Mouse (Mus musculus): ENCODE data around the gene Lyst.
A peak's percentile ranks its signal among the peaks of the same experiment; 100 is the strongest.
"Not testable (repeated sequence)": the region's sequence is repeated elsewhere in the genome, so short reads cannot be mapped to it uniquely, and the experiment has no call there.

Lyst gene

DNA sequence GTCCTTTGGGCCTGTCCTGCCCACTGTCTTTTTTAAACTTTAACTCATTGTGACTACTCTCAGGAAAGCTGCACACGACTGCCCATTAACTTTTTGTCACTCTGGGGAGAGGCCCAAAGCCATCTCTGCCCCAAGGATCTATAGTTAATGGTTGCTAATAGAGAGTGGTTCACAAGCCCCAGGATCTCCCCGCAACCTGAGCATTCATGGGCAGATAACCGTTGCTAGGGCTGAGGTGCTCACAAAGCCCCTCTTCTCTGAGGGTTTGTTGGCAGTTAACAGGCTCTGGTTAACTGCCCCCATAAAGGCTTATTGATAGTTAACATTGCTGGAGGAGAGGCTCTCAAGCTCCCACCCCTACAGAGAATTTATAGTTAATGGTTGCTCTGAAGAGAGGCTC is 190.1 kb downstream of the Lyst start:
- DNase-seq (ENCODE audit: low spot score in 2 of 2): peak in 1 of 2 experiments; percentile 7

DNA sequence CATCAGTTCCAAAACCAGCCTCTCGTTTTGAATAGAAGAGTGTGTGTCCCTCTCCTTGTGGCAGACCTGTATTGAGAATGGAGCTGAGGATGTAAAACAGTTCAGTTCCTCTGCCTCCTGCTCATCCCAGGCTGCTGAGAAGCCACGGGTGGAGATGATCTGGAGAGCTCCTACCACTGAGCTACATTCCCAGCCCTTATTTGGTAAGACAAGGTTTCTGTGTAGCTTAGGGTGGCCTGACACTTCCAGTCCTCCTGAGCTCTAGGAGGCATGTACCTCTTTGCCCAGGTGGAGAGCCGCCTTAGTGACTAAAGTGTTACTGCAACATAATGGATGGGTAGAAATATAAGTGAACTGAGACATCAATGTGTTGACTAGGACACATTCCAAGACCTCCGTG is 190.8 kb downstream of the Lyst start:
- peak; percentile 5 to 42 for DNase-seq (ENCODE audit: low spot score in 2 of 2)

DNA sequence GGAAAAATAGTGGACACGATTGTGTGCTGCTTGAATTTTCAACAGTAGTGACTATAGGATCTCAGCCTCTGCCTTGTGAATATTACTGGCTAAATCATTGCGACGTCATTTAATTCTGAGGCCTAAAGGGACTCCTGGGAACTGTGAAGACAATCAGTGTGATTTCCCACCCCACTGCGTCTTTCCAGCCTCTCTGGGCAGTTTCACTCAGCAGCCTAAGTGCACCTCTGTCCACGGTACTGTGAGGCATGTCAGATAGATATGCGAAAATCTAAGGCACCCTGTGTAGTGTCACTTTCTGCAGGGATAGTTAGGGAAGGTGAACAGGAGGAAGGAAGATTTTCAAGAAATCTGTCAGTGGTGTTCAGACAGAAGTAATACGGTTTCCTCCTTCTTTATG is 193.1 kb downstream of the Lyst start:
- DNase-seq (ENCODE audit: low spot score in 2 of 2): peak in 1 of 2 experiments; percentile 42

DNA sequence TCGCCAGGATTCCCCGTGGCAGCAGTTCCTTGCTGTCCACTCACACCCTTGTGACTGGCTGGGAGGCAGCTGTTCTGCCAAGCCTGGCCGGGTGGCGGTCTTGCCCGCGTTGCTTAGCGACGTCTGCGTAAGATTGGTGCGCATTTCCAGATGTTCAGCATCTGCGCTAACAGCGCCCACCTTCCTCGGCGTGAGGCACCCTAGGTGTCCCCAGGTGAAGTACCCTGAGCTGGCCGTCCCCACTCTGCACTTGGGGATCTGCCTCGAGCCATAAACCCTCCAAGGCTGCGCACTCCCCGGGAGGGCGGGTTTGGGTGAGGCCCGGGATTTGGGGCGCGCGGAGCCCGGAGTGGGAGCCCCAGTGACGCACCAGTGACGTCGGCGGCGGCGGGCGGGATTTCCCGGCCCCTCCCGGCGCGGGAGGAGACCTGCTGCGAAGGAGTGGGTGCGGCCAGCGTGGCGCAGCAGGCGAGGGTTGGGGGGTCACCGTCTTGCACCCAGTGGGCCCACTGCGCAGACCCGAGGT is 193.8 kb downstream of the Lyst start, which contains the start of gene Gng4:
Gene Gng4 (plus strand): TSS at position 166 of the 526 bp plus-strand sequence.
- peak in 1 of 2 experiments; percentile 64 for DNase-seq (ENCODE audit: low spot score in 2 of 2)

DNA sequence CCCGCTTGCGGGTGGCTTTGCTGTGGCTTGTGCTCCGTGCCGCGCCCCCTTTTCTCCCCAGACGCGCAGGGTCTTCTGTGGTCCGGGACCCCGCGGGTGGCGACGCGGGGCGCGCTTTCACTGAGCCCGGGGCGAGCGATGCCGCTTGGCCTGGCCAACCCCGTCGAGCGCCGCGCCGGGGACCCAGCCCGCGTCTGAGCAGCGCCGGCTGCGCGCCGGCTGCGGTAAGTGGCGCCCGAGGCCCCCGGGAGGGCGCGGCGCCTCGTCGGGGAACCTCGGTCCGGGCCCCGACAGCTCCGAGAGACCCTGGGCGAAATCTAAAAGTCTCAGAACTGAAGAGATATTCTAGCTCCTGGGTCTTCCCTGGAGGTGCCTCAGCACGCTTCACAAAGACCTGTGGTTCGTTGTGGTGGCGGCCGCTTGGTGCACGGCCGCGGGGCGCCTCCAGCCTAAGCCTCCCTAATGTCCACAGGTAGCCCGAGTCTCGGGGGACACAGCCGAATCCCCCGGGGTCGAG is 194.3 kb downstream of the Lyst start:
- peak in 1 of 2 experiments; percentile 63 for DNase-seq (ENCODE audit: low spot score in 2 of 2)

DNA sequence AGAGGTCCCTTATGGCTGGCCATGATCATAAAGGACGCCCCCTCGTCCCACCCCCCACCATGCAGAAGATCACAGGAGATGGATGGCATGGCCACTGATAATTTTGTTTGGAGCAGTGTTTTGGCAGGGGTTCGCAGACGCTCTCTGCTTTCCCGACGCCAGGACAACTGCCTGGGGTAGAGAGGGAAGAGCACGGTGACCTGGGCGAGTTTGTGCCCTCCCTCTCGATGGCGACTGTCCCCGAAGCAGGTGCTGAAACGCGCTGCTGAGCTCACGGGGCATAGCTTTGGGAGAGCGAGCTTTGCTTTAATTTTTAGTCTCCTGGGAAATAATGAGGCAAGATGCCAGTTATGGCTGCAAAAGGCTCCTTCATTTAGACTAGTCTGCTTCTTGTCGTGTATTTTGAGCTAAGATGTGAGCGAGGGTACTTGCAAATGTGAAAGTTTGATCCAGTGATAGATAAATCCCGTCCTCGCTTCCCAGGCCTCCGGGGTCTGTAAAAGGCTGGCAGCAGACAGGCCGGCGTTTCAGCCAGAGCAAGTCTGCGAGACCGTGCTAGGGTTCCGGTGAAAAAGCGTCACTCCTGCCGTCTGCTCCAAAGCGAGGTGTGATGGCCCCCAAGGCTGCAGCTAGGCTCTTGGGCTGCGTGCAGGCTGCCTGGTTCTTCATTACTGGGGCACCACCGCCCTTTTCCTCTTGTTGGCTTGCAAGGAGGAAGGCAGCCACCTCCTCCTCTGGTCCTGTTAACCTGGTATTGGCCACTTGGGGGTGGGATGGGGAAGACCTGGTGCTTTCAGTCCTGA is 195.0 kb downstream of the Lyst start:
- peak in 1 of 2 experiments; percentile 62 for DNase-seq (ENCODE audit: low spot score in 2 of 2)

DNA sequence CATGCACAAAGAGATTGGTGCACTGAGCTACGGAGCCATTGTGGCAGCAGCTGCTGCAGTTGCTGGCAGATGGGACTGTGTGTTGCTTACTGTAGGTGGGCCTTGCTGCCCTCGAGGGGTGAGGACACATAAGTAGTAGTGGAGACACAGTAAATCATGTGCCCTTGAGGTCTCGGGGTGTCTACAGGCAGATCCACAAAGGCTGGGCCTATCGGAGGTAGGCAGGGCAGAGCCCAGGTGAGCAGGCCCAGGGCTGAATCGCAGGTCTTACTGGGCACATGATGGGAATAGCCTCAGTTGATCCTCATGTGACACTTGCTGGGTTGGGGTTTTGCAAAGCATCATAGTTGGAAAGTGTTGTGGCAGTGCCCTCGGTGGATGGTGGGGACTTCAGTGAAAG is 196.8 kb downstream of the Lyst start:
- DNase-seq (ENCODE audit: low spot score in 2 of 2): peak in 1 of 2 experiments; percentile 48

DNA sequence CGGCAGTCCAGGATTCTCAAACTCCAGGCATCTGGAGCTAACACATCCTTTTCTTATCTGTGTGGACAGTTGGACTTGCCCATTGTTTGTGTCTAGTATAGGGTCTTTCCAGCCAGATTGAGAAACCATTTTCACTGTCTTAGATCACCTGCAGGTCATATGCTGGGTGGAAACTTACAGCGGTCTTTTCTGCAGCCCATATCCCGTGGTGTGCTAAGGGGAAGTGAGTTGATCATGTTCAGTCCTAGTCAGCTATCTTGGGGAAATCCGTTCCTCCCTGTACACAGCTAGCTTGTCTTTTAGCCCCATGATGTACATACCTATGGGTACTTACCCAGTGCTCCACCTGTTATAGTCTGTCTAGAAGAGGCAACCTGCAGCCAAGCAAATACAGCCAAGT is 197.9 kb downstream of the Lyst start:
- DNase-seq (ENCODE audit: low spot score in 2 of 2): no peak

DNA sequence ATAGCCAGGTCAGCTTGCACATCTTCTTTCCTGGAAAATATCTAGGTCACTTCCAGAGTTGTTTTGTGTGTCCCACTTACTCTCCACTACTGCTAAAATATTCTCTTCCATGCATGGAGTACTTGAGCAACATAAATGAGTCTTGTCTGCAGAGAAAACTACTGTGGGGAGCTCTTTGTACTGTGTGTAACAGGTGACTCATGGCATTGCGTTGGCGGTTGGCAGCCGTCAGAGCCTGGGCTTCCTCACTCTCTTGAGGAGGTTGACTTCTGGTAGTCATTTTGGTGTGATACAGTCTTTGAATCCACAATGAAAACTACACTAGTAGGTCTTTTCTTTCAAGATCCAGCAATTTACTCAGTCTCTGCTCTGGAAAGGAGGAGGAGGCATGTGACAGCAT is 201.8 kb downstream of the Lyst start:
- no peak for DNase-seq (ENCODE audit: low spot score in 2 of 2)

DNA sequence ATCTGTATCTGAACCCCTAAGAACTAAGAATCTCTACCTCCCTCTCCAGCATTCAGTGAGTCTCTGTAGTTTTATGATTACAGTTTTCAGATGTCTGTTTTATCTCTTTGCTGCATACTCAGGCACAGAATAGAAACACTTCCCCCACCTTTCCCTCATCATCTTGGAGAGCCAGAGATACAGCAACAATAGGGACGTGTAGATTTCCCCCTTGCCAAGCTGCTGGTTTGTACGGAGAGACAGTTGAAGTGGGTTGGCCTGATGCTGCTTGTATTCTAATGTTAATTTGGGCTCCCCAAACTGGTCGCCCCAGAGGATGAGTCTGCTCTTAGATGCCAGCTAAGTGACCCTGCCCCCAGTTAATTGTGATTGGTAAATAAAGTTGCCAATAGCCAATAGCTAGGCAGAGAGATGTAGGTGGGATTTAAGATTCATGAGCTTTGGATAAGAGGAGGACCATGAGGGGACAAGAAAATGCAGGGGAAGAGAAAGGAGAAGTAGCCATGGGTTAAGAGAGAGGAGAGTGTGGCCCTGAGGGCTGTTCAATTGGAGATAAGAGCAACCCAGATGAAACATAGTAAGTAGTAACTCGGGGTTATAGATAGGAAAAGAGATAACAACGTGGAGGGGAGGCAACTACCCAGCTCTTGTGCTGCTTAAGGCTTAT is 205.1 kb downstream of the Lyst start:
- no peak for DNase-seq (ENCODE audit: low spot score in 2 of 2)

DNA sequence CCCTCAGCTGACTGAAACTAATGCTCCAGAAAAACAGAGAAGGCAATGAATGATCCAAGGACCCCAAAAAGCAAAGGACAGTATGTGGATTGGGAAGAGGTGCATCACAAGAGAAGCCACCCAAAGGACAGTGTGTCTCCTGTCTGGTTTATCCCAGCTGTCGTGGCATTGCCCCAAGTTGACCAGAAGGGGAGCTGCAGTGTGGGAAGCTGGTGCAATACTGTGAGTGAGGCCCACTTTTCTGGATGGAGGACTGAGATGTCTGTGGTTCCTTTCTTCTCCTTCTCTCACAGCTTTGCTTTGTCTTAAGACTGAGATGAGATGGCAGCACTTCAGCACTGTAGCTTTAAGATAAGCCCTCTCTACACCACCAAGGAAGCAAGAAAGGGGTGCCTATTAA is 205.9 kb downstream of the Lyst start:
- DNase-seq (ENCODE audit: low spot score in 2 of 2): no peak

DNA sequence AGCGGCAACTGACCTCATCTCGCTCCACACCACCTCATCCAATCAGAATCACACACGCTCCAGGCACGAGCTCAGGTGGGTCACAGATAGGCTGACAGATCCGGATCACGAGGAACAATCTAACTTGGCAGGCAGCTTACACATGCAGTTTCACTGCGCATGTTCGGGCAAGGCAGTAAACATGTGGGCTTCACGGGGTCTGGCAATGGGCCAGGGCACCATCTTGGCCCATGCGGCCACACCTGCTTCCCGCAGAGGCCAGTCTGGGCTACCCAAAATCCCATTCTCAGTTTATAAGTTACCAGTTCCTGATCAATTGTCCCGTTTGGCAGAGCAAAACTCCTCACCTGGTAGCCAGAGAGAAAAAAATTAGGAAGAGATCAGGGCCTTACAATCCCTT is 207.6 kb downstream of the Lyst start:
- not testable (repeated sequence) for DNase-seq (ENCODE audit: low spot score in 2 of 2)

DNA sequence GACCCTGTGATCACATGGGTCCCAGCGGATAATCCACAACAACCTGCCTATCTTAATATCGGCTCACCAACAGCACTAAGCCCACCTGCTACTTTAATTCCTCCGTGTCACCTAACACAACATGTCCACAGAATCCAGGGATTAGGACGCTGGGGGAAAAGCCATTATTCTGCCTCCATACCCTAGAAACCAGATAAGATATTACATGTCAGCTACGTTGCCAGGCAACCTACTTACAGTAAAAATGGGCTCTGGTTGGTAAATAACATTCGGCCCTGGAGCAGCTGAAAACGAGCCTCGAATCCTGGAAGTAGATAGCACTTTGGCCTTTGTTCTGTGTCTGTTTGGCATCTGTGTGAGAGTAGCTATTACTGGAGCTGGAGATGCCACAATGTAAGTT is 208.6 kb downstream of the Lyst start:
- DNase-seq (ENCODE audit: low spot score in 2 of 2): no peak

DNA sequence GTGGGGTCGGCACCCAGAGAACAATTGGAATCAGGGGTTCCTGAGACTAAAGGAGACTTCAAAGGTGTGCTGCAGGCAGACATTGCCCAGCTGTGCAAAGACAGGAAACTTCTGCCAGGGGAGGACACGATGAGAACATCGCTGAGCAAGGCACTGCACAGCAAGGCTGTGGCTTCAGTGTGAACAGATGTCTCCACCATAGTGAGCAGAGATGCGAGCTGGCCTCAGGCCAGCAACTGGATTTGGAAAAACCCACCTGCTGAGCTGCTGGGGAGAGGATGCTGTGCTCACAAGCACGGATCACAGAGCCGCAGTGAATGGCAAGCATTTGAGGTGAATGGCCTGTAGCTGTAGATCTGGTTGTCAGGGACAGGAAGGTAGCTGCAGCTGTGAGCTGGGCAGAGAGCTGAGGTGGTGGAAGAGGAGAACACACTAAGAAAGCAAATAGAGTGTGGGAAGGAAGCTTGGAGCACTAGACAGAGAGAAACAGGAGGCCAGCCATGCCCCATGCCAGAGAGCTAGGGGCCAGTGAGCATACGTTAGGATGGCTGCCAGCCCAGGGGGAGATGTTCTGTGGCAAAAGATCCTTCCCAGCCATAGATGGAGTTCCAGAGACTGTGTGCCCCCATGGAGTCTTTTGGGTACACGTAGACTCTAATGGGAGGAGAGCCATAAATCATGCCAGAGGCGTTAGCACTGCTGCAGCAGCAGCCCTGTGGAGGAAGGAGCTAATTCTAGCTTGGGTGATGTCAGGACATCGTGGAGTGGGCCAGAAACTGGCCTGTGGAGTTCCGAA is 218.3 kb downstream of the Lyst start:
- no peak for DNase-seq (ENCODE audit: low spot score in 2 of 2)

DNA sequence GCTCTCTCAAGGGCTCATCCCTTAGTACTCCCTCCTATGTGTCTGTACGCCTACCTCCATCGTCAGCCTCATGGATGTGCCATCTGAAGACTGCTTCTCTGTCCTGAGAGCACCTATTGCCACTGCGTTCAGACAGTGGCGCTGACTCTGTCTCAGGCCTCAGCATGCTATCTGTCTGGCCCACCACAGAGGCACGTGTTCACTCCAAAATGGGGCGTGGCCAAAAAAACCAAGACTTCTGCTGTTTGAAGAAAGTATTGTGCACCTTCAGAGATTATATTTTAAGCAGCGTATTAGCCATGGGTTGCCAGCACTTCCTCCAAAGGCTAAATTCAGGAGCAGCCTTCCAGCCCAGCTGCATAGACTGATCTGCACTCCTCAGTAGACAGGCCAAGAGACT is 220.7 kb downstream of the Lyst start:
- no peak for DNase-seq (ENCODE audit: low spot score in 2 of 2)

DNA sequence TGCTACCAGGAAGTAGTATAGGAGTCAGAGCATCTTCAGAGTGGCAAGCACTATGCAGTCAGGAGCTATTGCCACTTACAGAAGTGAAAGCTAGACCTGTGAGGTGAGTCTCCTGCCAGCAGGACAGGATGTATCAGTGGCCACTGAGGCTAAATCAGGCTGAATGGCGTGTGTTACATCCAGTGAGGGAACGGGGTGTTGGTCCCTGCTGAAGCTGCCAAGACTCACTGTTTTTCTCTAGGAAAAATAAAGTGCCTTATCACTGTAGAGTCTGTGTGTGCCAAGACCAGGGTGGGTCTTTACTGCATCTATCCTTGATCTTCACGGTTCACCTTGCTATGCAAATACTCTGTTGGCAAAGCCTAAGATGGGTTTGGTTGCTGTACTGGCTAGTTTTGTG is 228.5 kb downstream of the Lyst start:
- no peak for DNase-seq (ENCODE audit: low spot score in 2 of 2)

DNA sequence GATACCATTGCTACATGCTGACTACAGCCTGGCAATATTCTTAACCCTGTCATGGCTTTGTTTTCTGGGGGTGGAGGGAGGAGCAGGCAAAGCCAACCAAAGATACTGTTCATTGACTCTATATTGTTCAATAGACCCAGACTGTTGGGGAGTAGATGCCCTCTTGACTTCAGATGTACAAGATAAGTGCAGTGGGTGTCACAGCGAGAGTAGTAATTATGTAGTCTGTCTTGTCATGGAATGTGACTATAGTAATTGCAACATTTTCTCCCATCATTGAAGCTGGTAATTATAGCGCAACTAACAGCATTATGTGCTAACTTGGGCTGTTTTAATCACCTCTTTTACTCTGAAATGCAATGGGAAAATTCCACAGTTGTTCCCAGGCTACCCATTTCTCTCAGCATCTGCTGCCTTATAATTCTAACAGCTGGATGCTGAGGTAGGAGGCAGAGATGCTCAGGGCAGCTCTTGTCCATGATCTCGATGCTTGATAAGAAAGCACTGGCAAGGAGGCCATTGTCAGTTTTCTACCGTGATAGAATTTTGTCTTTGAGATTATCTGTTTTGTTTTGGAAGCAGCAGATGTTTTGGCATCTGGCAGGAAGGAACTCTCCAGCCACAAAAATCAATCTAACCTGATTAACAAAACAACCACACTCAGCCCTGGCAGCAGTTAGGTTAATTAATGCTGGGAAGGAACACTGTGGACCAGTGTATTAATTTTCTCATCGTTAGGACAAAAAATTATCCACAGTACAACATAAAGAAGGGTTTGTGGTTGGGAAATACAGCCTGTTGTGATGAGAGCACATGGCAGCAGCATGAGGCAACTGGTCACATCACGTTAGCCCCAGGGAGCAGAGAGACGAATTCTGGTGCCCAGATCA is 230.3 kb downstream of the Lyst start:
- no peak for DNase-seq (ENCODE audit: low spot score in 2 of 2)

DNA sequence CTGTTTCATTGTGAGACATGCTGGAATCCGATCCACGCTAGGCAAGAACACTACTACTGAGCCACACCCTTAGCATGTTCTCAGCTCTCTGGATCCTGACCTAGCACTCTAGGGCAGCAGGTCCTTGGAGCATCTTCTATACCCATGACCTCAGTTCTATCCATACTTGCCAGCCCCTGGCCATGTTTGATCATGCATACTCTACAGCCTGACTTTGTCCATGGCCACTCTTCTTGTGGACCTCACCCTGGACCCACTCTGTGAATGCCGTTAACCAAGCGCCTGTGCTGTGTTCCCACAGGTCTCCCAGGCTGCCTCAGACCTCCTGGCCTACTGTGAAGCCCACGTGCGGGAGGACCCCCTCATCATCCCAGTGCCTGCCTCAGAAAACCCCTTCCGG is 234.7 kb downstream of the Lyst start:
- peak in 1 of 2 experiments; percentile 10 for DNase-seq (ENCODE audit: low spot score in 2 of 2)

DNA sequence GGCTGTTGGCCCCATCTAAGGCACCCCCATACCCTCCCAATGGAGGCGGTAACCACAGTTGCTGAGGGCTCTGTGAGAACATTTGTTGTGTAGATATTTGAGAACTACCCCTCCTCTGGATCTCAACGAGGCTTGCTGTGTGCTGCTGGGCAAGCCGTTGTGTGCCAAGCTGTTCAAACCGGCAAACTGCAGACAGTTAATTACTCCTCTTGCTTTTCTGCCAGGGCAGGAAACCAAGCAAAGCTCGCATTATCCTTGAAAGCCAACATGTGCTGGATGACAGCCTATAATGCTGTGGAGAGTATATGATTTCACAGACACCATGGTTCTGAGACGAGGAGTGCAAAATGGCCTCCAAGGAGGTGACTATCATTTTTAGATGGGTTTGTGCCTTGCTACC is 236.3 kb downstream of the Lyst start:
- DNase-seq (ENCODE audit: low spot score in 2 of 2): peak in 1 of 2 experiments; percentile 7

DNA sequence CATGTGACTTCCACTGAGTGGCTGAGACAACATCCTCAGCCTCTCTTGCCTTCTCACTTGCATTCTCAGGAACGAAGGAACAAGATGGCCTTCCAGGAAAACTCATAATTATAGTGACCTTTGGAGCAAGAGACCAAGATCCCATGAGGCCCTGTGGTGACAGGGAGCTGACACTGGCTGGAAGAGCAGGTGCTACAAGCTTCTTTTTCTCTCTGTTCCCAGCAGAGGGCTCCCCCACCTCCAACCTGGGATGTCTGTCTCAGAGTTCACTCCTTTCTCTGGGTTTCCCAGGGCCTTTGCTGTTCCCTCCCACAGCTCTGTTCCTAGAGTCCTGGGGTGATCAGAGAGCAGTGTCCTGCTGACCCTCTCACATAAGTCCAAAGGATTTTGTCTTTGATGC is 237.9 kb downstream of the Lyst start:
- no peak for DNase-seq (ENCODE audit: low spot score in 2 of 2)
